Mouse (Mus musculus) CD4-positive helper T cell, adult 2 months (primary cell): Measurements from ENCODE around the gene Bdp1.

ENCODE experiments used
- DNase-seq: peaks from one replicate; pipeline ENCODE4 v3.0.0-alpha.2; 2012; ENCODE audit warnings: low read depth, missing footprints, low spot score

Bdp1 gene

GRCm38 (mm10) chr13:100001790-100002196 lies 102.1 kb downstream of the Bdp1 start:
- DNase-seq = peak; percentile 74

DNA sequence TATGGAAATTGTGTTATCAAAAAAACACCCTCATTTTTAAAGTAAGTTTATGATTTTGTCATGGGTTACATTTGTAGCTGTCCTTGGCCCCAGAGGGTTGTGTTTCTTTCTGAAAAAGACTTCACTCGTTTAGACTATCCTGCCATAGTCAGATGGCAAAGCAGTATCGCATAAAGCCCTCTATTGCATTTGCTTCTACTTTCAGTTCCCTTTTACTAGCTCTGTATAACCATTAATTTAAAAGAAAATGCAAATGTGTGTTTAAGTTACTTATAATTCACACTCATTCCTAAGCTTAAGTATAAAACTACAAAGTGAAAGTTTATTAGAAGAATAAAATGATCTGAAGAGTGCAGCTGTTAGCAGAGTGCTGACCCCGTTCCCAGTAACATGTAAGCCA lies 104.8 kb downstream of the Bdp1 start:
- no peak for DNase-seq

- DNase-seq = no peak
Observed at GRCm38 (mm10) chr13:99998099-99998498, 105.8 kb downstream of the Bdp1 start.

DNA sequence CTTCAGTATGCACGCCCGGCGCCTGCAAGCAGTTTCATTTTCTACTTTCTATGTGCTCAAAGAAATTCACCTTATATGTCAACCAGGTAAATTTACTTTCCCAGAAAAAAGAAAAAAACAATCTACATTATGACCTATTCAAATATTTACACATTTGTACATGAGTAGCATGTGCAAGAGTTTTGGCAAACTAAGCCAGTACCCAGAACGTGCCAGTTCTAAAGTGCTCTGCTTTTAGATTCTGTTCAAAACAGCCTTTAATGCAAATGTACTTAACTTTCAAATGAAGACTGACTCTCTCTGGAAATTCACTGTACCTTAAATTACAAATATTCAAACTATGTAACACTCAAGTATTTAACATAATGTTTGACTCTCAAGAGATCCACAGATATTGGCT lies 114.3 kb downstream of the Bdp1 start:
- no peak for DNase-seq

DNA sequence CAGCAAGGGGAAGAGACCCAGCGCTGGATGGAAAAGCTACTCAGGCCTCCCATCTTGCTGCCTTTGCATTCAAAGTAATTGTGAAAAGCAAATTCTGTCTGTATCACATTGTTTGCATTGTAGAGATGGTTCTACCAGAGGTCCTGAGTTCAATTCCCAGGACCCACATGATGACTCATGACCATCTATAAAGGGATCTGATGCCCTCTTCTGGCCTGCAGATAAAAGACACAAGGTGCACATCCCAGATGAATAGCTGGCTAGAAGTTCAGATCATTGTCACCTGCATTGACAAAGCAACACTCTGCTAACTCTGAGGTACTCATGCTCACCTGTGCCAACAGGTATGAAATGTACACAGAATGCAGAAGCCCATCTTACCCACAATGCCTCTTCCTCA lies 120.5 kb downstream of the Bdp1 start:
- no peak for DNase-seq

DNA sequence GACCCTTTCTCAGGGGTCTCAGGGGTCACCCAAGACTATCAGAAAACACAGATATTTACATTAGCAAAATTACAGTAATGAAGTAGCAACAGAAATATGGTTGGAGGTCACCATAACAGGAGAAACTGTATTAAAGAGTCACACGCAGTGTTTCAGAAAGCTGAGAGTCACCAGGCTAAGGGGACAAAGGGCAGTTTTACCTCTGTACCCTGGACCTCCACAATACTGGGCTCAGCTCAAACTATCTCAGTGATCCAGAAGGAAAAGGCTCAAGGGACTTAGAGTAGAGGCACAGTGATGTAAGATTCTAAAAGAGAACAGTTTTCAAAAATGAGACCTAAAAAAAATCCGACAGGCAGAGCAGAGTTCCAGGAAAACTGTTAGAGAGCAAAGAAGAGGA lies 124.5 kb downstream of the Bdp1 start:
- no peak for DNase-seq

DNA sequence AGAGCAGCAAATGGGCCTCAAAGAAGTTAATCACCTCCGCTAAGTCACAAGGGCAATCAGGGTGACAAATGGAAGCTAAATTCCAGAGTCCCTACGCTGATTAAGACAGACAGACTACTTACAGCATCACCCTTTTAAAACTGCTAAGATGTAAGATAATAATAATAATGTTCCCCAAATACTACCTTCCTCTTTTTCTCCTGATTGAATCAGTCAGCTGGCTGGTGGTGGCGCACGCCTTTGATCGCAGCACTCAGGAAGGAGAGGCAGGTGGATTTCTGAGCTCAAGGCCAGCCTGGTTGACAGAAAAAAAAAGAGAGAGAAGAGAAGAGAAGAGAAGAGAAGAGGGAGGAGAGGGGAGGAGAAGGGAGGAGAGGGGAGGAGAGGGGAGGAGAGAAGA lies 133.8 kb downstream of the Bdp1 start:
- DNase-seq = no peak
